Mouse (Mus musculus) midbrain, embryonic 16.5 days (tissue): ENCODE results near the gene Dock1. TPM values are rescaled to one million over a fixed set of nuclear protein-coding genes. Genes with fewer than 3 reads are reported as not detected.

Experiments used
- ATAC-seq: fragments of 200-750 bp; cut with Nextera tagmentation; 2 replicates; pipeline ENCODE4 v1.8.0; 2017; ENCODE audit warnings: moderate TSS enrichment
- H3K27ac ChIP-seq: fragments of 300-500 bp; sonication (generic); 2 replicates; pipeline ENCODE4 v1.5.1; 2014; ENCODE audit warnings: mild to moderate bottlenecking, low read length, mixed read lengths
- H3K27me3 ChIP-seq: fragments of 300-500 bp; sonication (generic); 2 replicates; pipeline ENCODE4 v1.6.1; 2014; ENCODE audit warnings: low read depth, low read length, mixed read lengths; ENCODE audit not compliant: control insufficient read depth, insufficient read depth
- H3K36me3 ChIP-seq: fragments of 300-500 bp; sonication (generic); 2 replicates; pipeline ENCODE4 v1.6.1; 2014; ENCODE audit warnings: mild to moderate bottlenecking, low read length, moderate library complexity, mixed read lengths; ENCODE audit not compliant: control insufficient read depth, insufficient read depth
- H3K4me1 ChIP-seq: fragments of 300-500 bp; sonication (generic); 2 replicates; pipeline ENCODE4 v1.6.1; 2014; ENCODE audit warnings: mild to moderate bottlenecking, low read length, mixed read lengths; ENCODE audit not compliant: control insufficient read depth, insufficient read depth
- H3K4me2 ChIP-seq: fragments of 300-500 bp; sonication (generic); 2 replicates; pipeline ENCODE4 v1.6.1; 2014; ENCODE audit warnings: mild to moderate bottlenecking, low read length, mixed read lengths
- H3K4me3 ChIP-seq: fragments of 300-500 bp; sonication (generic); 2 replicates; pipeline ENCODE4 v1.5.1; 2014; ENCODE audit warnings: low read depth, mild to moderate bottlenecking, low read length, moderate library complexity, mixed read lengths
- H3K9ac ChIP-seq: fragments of 300-500 bp; sonication (generic); 2 replicates; pipeline ENCODE4 v1.6.1; 2014; ENCODE audit warnings: low read depth, low read length, mixed read lengths
- H3K9me3 ChIP-seq: fragments of 300-500 bp; sonication (generic); replicated peaks from 2 replicates; pipeline ENCODE4 v1.6.1; 2014; ENCODE audit warnings: mild to moderate bottlenecking, low read length, mixed read lengths; ENCODE audit not compliant: control insufficient read depth, poor library complexity, severe bottlenecking
- WGBS: fragments of 180-500 bp; shearing (Covaris S2); extraction: QIAGEN DNeasy Blood & Tissue Kit; methylation state at CpG from one replicate; pipeline ENCODE4 v1.1.7; 2014; 5-methylcytosine and 5-hydroxymethylcytosine counted together
- polyA plus RNA-seq: library from polyadenylated mRNA; unstranded; fragments of >200 nt; fragmentation: Nextera tagmentation; extraction: Ambion mirVana; gene quantifications from 2 replicates; pipeline ENCODE4 v1.2.1, GENCODE M21; 2015

The Dock1 gene
- polyA plus RNA-seq, 1 experiment from 2014 or later, result 5.5 TPM

DNA sequence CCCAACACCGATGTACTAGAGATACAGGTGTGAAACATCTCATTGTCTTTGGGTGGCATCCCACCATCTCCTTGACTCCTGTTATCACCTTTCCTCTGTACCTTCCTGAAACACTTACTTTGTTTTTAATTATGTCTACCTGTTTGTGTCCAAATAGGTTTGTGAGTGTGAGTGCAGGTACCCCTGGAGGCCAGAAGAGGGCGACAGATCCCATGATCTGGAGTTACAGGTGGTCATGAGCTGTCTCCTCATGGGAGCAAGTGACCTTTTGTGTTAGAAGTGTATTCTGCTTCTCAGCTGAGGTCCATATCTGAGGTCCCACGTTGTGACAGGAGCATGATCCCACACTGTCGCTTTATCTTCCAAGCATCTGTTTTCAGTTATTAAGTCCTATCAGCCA lies 290.4 kb downstream of the Dock1 start:
- Histone ChIP-seq H3K9ac (no peak overlapping the region), H3K4me3 (no peak overlapping the region), H3K27ac (no peak overlapping the region), H3K4me1 (no peaks in the 10 kb centered on the region), H3K4me2 (no peak overlapping the region), H3K9me3 (no peaks in the 10 kb centered on the region), H3K36me3 (no peaks in the 10 kb centered on the region), H3K27me3 (no peaks in the 10 kb centered on the region)
- no peak for ATAC-seq
- 68% methylated on average over 4 of the region's 4 CpGs for WGBS

DNA sequence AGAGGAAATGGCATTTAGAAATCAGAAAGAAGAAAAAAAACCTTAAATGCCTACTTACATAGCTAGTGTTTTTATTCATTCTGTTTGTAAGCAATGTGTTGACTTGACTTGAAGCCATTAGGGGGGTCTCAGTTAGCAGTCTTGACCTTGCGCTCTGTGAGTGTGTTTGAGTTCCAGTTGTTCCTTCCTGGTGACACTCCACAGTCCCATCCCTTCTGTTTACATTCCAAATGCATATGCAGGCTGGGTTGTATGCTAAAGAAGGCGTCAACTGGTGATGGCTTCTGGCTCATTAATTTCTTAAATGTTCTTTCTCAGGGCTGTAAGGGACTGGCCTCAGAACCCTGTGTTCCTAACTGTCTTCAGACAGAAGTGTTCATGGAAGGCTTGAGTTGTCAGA lies 291.2 kb downstream of the Dock1 start:
- H3K27ac ChIP-seq, result no peak overlapping the region
- H3K4me3 ChIP-seq, result no peak overlapping the region
- no peaks in the 10 kb centered on the region for H3K27me3 ChIP-seq
- H3K4me1 ChIP-seq, result no peaks in the 10 kb centered on the region
- H3K36me3 ChIP-seq, result no peaks in the 10 kb centered on the region
- H3K4me2 ChIP-seq, result no peak overlapping the region
- 85% methylated on average over 2 of the region's 2 CpGs for WGBS
- no peak for ATAC-seq
- H3K9me3 ChIP-seq, result no peaks in the 10 kb centered on the region
- no peak overlapping the region for H3K9ac ChIP-seq

DNA sequence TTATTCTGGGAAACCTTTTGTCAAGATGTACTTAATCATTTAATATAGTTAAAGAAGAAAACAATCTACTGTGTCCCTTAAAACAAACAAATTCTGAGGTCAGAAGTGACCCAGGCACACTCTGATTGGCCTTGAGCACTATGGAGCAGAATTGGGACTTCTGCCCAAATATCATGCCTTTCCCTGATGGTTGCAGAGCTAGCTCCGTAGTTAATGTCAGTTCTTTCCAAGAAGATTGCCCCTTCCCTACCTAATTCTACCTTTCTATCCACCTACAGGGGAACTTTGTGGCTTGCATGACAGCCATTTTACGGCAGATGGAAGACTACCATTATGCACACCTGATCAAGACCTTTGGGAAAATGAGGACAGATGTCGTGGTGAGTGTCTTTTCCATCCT lies 319.8 kb downstream of the Dock1 start:
- Histone ChIP-seq H3K4me2 (no peak overlapping the region), H3K9me3 (no peaks in the 10 kb centered on the region), H3K4me3 (no peak overlapping the region), H3K36me3 (no peaks in the 10 kb centered on the region), H3K27ac (no peak overlapping the region), H3K27me3 (no peaks in the 10 kb centered on the region), H3K9ac (no peak overlapping the region), H3K4me1 (no peaks in the 10 kb centered on the region)
- no peak for ATAC-seq
- WGBS, result 81% methylated on average over 3 of the region's 3 CpGs

DNA sequence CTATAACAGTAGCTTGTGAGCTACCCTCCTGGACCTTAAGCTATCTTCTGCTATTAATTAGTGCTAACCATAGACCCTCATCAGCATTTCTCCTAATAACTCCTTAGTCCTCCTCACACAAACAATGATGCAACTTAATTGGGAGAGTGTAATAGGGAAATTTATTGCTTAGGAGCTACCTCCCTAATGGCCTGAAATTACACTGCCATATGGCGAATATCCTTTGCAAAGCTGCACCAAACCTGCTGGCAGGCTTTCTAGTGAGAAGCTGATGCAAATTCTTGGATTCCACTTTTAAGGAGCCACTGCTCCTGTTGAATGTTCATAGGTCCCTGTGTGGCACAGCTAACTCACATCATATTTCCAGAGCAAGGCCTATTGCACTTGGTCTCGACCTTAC lies 320.5 kb downstream of the Dock1 start:
- no peaks in the 10 kb centered on the region for H3K9me3 ChIP-seq
- ATAC-seq, result no peak
- H3K27ac ChIP-seq, result no peak overlapping the region
- H3K9ac ChIP-seq, result no peak overlapping the region
- no peak overlapping the region for H3K4me2 ChIP-seq
- H3K36me3 ChIP-seq, result no peaks in the 10 kb centered on the region
- H3K27me3 ChIP-seq, result no peaks in the 10 kb centered on the region
- 87% methylated on average over 2 of the region's 2 CpGs for WGBS
- H3K4me3 ChIP-seq, result no peak overlapping the region
- no peaks in the 10 kb centered on the region for H3K4me1 ChIP-seq

DNA sequence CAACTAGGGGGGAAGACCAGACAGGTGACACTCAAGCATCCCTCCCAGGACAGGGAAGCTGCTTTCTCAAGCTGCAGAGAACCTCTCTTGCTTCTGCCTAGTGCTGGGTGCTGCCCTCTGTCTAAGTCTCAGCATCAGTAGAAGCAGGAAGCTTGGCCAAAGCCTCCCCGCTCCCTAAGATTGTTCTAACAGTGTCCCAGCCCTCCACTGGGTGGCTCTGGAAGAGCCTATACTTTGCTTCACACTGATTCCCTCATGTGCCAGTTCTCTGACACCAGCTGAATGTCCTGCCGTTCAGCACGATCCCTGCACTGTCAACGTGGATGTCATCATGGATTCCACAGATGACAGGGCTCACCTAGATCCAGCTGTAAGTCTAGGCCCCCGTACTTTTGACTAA lies 324.5 kb downstream of the Dock1 start:
- no peak for ATAC-seq
- Histone ChIP-seq H3K4me3 (no peak overlapping the region), H3K27me3 (no peaks in the 10 kb centered on the region), H3K9me3 (no peaks in the 10 kb centered on the region), H3K27ac (no peak overlapping the region), H3K36me3 (no peaks in the 10 kb centered on the region), H3K4me1 (0 out of 2 replicates have a peak, but pooled peaks cover 3% of the 10 kb centered on the region), H3K9ac (no peak overlapping the region), H3K4me2 (no peak overlapping the region)
- WGBS, result 80% methylated on average over 5 of the region's 5 CpGs

DNA sequence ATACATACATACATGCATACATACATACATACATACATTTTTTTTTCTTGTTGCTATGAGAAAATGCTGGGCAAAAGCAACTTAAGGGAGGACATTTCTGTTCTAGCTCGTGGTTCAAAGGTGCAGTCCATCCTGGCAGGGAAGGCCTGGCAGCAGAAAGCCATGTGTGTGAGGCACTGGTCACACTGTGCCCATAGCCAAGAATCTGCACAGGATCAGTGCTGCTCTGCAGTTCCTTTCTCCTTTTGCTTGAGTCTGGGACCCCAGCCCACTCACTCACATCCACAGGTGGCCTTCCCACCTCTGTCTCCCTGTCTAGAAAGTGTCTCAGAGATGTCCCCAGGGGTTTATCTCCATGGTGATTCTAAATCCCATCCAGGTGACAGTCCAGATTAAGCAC lies 331.8 kb downstream of the Dock1 start:
- H3K4me3 ChIP-seq, result no peak overlapping the region
- no peak overlapping the region for H3K4me2 ChIP-seq
- no peaks in the 10 kb centered on the region for H3K9me3 ChIP-seq
- no peak overlapping the region for H3K27ac ChIP-seq
- H3K27me3 ChIP-seq, result no peaks in the 10 kb centered on the region
- 0 out of 2 replicates have a peak, but pooled peaks cover 3% of the 10 kb centered on the region for H3K4me1 ChIP-seq
- no peak overlapping the region for H3K9ac ChIP-seq
- WGBS, result 88% methylated on average over 1 of the region's 1 CpGs
- no peaks in the 10 kb centered on the region for H3K36me3 ChIP-seq
- no peak for ATAC-seq

DNA sequence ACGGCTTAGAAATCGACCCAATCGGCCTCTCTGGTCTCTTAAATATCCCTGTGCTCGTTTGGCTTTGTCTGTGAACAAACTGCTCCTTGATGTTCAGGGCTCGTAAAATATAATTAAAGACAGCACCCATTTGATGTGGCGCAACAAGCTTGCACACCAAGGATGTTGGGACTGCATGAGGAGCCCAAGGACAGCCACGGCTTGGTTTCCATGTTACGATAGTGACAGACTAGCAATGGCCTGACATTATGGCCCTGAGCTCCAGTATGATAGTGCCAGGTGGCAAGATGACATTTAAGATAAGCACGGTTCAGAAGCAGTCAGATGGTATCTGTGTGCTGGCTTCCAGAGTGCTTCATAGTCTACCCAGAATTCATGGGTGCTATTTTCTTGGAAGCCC lies 332.4 kb downstream of the Dock1 start:
- Histone ChIP-seq H3K27ac (no peak overlapping the region), H3K36me3 (no peaks in the 10 kb centered on the region), H3K4me2 (no peak overlapping the region), H3K9me3 (no peaks in the 10 kb centered on the region), H3K27me3 (no peaks in the 10 kb centered on the region), H3K9ac (no peak overlapping the region), H3K4me1 (0 out of 2 replicates have a peak, but pooled peaks cover 3% of the 10 kb centered on the region), H3K4me3 (no peak overlapping the region)
- ATAC-seq, result no peak
- WGBS, result 77% methylated on average over 9 of the region's 9 CpGs

DNA sequence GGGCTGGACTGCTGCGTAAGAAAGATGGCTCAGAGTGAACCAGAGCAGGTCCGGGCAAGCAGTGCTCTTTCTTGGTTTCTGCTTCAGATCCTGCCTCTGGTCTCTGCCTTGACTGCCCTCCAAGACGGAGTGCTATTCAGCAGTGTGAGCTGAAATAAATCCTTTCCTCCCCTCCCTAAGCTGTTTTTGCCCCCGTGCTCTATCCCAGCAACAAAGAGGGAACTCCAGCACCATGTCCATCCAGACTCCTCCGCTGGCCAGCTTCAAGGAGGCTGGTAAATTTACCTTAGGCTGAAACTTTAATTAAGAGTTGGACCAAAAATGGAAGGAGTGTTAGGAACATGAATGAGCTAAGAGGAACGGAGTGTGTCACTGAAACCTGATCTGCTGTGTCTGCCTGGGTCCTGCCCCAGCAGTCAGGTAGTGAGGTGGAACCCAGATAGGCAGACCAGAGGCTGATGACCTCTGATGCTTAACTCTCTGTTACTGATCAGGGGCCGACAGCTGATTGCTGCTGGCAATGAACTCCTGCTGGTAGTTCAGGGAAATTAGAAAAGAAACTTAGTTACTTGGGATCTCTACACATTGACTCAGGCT lies 335.6 kb downstream of the Dock1 start:
- Histone ChIP-seq H3K9me3 (no peaks in the 10 kb centered on the region), H3K4me2 (no peak overlapping the region), H3K36me3 (no peaks in the 10 kb centered on the region), H3K27ac (no peak overlapping the region), H3K9ac (no peak overlapping the region), H3K4me3 (no peak overlapping the region), H3K27me3 (no peaks in the 10 kb centered on the region), H3K4me1 (no peaks in the 10 kb centered on the region)
- 59% methylated on average over 7 of the region's 7 CpGs for WGBS
- no peak for ATAC-seq

DNA sequence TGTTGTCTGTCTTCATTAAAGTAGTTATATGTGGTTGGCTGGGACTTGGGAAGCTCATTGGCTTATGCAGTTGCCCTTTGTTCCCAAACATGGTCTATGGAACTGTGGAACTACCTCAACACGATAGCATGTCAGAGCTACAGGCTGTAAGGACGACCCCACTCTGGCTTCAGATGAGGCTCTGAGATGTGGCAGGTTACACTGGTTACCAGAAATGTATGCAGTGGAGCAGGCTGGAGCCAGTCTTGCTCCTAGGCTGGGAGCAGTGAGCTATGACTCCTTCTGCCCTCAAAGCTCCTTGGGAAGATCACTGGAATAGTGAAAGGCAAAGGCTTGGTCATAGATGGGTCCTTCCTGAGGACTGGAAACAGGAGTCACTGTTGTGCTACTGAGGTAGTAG lies 337.6 kb downstream of the Dock1 start:
- no peak overlapping the region for H3K27ac ChIP-seq
- no peak overlapping the region for H3K4me2 ChIP-seq
- H3K36me3 ChIP-seq, result no peaks in the 10 kb centered on the region
- no peaks in the 10 kb centered on the region for H3K4me1 ChIP-seq
- H3K9ac ChIP-seq, result no peak overlapping the region
- H3K9me3 ChIP-seq, result no peaks in the 10 kb centered on the region
- H3K4me3 ChIP-seq, result no peak overlapping the region
- 91% methylated on average over 2 of the region's 2 CpGs for WGBS
- no peak for ATAC-seq
- H3K27me3 ChIP-seq, result no peaks in the 10 kb centered on the region
